Mouse (Mus musculus): ENCODE results near the gene Tmod1.

The Tmod1 gene

DNA sequence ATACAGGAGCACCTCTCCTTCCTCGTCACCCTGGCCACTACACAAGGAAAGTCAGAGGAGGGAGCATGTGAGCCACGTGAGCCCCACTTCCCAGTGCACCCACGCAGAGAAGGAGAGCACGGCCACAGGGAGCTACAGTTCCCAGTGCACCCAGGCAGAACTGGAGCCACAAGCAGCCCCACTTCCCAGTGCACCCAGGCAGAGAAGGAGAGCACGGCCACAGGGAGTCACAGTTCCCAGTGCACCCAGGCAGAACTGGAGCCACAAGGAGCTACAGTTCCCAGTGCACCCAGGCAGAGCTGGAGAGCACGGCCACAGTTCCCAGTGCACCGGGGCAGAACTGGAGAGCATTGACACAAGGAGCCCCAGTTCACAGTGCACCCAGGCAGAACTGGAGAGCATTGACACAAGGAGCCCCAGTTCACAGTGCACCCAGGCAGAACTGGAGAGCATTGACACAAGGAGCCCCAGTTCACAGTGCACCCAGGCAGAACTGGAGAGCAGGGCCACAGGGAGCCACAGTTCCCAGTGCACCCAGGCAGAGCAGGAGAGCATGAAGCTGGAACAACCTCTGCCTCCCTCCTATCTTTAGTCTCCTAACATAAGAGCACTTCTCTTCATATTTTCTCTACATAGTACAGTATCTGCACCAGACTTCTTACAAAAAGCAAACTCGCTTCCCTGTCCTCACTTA is 90.7 kb downstream of the Tmod1 start:
- in situ Hi-C loops (cut with MboI, MseI) = loop anchor here (10.0 kb wide), 1 partner anchor 175 kb away; no protein-coding TSS in a partner anchor

DNA sequence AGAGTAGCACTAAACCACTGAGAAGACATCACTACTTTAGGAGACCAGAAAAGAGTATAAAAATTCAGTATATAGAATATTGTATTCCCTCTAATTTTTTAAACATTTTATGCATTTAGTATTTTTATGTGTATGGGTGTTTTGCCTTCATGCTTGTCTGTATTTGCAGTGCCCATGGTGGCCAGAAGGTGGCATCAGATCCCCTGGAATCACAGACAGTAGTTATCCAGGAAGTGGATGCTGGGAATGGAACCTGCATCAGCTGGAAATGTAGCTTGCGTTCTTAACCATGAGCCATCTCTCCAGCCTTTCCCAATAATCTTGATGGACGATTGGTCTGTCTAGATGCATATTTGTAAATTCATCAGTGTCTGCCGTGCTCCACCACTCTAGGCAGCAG is 91.5 kb downstream of the Tmod1 start:
- in situ Hi-C loops (cut with MboI, MseI) = no loop called here

- in situ Hi-C loops (cut with MboI, MseI) = no loop called here
Measured at GRCm38 (mm10) chr4:46131791-46132190, 93.1 kb downstream of the Tmod1 start.

DNA sequence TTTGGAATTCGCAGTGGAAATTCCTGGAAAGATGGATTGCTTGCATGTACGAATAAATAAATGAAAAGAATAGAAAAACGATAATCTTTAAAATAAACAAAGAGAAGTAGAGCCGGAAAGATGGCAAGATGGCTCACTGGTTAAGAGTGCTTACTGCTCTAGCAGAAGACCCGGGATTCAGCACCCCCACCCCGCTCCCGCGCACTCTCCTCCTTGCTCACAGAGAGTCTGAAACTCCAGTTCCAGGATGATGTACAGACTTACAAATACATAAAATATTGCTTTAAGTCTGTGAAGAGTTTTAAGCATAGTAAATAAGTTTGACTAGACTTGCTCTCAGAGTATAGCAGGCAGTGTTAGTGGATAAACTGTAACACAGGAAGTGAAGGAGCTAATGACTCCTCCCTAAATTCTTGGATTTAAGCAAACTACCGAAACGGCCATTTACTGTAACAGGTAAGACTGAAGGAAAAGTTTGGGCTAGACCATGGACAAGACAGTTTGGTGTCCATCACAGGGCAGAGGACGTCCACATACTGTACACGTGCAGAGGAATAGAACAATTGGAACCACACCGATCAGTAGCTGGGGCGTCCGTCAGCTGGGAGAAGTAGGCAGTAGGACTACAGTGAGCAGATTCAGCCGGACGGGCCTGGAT is 99.0 kb downstream of the Tmod1 start:
- in situ Hi-C loops (cut with MboI, MseI) = no loop called here

DNA sequence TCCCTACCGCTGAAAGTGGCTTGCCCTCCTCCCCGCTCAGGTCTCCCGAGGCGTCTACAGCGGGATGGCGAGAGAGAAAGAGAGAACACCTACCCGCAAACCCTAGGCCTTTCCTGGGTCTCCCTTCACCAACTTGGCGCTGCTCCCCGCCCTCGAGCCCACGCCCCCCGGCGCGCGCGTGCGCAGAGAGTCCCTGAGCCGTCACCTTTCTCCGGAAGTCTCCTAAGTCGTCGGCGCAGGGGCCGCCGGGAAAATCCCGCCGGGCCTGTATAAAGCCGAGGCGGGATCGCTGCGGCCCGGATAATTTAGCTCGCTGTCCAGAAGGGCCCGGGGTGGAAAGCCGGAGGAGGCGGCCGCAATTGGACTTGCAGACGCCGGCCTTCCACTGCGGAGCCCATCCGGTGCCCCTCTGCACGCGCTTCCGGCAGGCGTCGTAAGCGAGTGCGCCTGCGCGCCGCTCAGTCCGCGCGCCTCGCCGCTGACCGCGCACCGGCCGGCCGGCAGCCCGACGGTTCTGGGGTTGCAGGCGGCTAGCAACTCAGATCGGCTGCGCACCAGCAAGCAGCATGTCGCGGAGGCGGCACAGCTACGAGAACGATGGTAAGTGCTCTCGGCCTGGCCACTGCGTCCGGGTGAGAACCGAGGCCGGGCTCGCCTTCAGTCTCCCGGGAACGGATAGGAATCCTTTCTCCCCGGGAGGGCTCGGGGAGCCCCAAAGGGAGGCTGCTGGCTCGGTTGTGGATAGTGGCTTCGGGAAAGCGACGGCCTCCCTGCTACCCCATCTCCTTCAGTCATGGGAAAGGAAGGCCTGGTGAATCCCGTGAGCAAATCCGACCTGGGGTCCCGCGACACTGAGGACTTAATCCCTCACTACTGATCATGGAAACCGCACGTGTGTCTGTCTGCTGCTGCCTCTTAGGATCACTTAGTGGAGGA is 99.8 kb downstream of the Tmod1 start, which contains the start of the genes Ncbp1 and Tstd2:
Gene Ncbp1, plus strand, starts transcription at position 327 of the 936 bp plus-strand sequence.
Gene Tstd2, minus strand, starts transcription at position 408 of the 936 bp plus-strand sequence.
- in situ Hi-C loops (cut with MboI, MseI) = no loop called here

- in situ Hi-C loops (cut with MboI, MseI) = loop anchor here (5.0 kb wide), 1 partner anchor 48 kb away; no protein-coding TSS in a partner anchor
Measured at GRCm38 (mm10) chr4:46144323-46144722, 105.6 kb downstream of the Tmod1 start.

- in situ Hi-C loops (cut with MboI, MseI) = no loop called here
Measured at GRCm38 (mm10) chr4:46146881-46147280, 108.1 kb downstream of the Tmod1 start.

GRCm38 (mm10) chr4:46151903-46152544 is 113.3 kb downstream of the Tmod1 start:
- in situ Hi-C loops (cut with MboI, MseI) = no loop called here

DNA sequence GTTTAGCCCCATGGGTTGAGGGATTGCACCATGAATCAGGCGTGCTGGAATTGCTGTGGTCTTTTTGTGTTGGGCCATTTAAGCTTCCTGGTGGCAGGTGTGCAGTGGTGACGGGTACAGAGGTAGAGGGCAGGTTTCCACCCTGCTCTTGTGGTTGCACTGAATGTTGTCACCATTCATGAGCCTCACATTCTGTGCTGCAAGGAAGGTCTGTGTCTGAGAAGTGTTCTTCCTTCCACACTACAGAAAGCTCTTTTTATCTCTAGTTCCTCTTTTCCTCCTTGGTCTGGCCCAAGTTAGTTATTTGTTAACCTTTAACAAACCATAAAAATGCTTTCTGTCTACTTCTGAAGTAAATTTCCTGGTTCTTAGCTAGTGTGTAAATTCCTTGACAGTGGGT is 125.3 kb downstream of the Tmod1 start:
- in situ Hi-C loops (cut with MboI, MseI) = no loop called here

All from T-helper 1 cell (primary cell).